Mouse (Mus musculus): ENCODE measurements at regions not wholly inside any gene's neighbourhood (a gene's known extent, or its start where the extent isn't known, plus 50 kb on each side); places are given as distances from the start of the nearest gene placed in this dataset.
A peak's percentile ranks its signal among the peaks of the same experiment; 100 is the strongest.

DNA sequence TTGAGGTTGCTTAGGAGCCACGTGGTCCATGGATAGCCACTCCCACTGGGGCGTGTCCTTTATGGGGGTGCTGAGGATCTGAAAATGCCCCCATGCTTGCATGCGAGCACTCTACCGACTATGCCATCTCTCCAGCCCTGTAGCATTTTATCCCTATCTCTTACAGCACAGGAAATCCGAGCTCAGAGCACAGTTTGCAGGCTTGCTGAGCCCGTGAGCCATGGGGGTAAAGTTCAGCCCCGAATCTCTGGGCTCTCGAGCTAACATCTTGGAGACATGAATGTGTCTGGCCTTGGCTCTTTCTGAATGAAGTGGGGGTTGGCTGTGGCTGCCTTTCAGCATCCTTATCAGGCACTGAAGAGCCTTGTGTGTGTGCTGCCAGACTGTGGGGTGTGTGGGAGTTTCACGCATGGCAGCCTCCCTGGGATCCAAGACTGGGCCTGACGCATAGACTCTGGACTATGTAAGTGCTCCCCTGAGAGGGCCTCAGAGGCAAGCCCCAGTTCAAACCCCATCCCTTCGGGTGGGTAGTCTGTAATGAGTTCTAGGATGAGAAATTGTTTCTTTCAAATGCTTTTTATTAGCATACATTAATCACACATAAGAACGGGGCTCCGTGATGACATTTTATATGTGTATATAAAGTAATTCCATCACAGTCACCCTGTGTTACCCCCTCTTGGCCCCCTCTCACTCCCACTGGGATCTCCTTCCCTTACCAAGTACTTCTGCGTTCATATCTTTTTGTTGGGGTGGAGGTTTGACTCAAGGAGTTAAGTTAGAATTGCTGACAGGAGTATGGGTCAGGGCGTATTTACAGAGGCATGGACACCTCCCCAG is 80.1 kb upstream of the S1pr3 start:
- Histone ChIP-seq H3K36me3 (replicated peaks) (no peaks in the 10 kb centered on the region), H3K4me3 (no peak overlapping the region), H3K4me1 (peaks cover 45% of the 10 kb centered on the region), H3K27me3 (ENCODE audit: poor library complexity, severe bottlenecking) (no peaks in the 10 kb centered on the region), H3K9me3 (no peaks in the 10 kb centered on the region), H3K27ac (peak overlapping the region; percentile 74)
- WGBS: 68% methylated on average over 15 of the region's 15 CpGs
- no peak for DNase-seq (ENCODE audit: extremely low spot score, low spot score)

DNA sequence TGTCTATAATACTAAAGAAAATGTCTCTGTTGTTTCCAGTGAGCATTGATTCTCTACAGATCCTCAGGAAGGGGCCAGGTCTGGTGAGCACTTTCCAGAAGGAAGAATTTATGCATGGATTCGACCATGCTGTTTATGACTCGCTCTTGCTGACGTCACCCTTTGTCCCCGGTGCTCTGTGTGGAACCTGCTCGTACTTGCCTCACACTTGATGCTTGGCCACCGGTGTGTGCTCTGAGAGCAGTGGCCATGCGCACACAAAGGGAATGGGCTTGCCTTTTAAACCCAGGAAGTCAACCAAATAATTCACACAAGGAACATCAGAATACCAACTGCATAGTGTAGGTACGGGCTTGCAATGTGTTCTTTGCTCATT is 79.5 kb upstream of the S1pr3 start:
- no peaks in the 10 kb centered on the region for H3K36me3 ChIP-seq (replicated peaks)
- H3K27me3 ChIP-seq (ENCODE audit: poor library complexity, severe bottlenecking): no peaks in the 10 kb centered on the region
- H3K9me3 ChIP-seq: no peaks in the 10 kb centered on the region
- peak overlapping the region; percentile 74 for H3K27ac ChIP-seq
- DNase-seq (ENCODE audit: extremely low spot score, low spot score): no peak
- H3K4me1 ChIP-seq: peaks cover 41% of the 10 kb centered on the region
- WGBS: 60% methylated on average over 8 of the region's 8 CpGs
- H3K4me3 ChIP-seq: no peak overlapping the region

DNA sequence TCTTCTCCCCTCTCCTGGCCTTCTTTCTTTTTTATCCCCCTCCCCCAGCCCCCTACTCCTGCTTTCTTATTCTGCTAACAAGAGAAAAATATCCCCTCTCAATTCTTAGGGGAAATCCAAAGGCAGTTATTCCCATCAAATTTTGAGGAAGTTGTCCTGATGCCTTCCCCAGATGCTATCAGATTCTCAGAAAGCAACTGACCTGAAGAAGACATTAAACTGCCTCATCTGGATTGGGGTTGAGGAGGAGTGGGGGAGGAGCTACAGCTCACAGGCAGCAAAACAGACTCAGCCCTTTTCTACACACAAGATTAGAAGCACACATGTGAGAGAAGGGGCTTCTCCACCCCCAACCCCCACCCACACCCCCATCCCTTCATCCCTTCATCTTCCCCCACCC is 78.7 kb upstream of the S1pr3 start:
- H3K4me3 ChIP-seq: no peak overlapping the region
- H3K27ac ChIP-seq: peak overlapping the region; percentile 60; the same call in 1 of the 2 replicates
- no peaks in the 10 kb centered on the region for H3K36me3 ChIP-seq (replicated peaks)
- peaks cover 44% of the 10 kb centered on the region for H3K4me1 ChIP-seq
- no peak for DNase-seq (ENCODE audit: extremely low spot score, low spot score)
- no peaks in the 10 kb centered on the region for H3K9me3 ChIP-seq
- no peaks in the 10 kb centered on the region for H3K27me3 ChIP-seq (ENCODE audit: poor library complexity, severe bottlenecking)

DNA sequence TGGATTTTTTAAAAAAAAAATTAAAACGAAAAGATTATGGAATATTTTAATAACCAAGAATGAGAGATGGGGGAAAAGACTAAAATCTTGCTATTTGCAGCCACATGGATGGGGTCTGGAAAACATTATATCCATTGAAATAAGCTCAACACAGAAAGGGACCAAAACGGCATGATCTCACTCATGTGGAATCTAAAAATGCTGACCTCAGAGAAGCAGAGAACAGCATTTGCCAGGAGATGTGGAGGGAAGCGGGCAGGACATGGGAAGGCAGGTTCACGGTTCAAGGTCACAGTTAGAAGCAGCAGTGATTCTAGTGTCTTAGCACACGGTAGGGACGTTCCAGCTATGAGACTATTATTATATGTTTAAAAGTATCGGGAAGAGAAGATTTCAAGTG is 76.2 kb upstream of the S1pr3 start:
- Histone ChIP-seq H3K4me1 (peaks cover 36% of the 10 kb centered on the region), H3K9me3 (no peaks in the 10 kb centered on the region), H3K27me3 (ENCODE audit: poor library complexity, severe bottlenecking) (no peaks in the 10 kb centered on the region), H3K36me3 (replicated peaks) (no peaks in the 10 kb centered on the region), H3K27ac (no peak overlapping the region), H3K4me3 (no peak overlapping the region)
- DNase-seq (ENCODE audit: extremely low spot score, low spot score): no peak
- 85% methylated on average over 7 of the region's 7 CpGs for WGBS

DNA sequence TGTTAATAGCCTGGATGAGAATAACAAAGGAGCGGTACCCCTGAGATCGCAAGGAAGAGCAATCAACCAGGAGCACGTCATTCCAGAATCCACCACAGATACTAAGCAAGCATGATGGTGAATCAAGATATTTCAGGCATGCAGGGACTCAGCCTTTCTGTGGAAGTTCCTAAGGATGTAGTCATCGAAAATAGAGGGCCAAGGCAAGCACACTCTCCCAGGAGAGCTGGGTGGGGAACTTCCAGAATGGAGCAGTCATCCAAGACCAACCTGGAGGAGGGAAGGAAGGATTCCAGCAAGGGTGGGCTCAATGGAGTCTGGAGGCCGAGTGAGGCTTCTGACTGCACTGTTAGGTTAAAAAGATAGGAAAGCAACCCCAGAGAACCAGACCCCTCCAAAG is 75.0 kb upstream of the S1pr3 start:
- no peak overlapping the region for H3K27ac ChIP-seq
- no peaks in the 10 kb centered on the region for H3K9me3 ChIP-seq
- DNase-seq (ENCODE audit: extremely low spot score, low spot score): no peak
- peaks cover 28% of the 10 kb centered on the region for H3K4me1 ChIP-seq
- no peak overlapping the region for H3K4me3 ChIP-seq
- WGBS: 90% methylated on average over 5 of the region's 5 CpGs
- no peaks in the 10 kb centered on the region for H3K36me3 ChIP-seq (replicated peaks)
- no peaks in the 10 kb centered on the region for H3K27me3 ChIP-seq (ENCODE audit: poor library complexity, severe bottlenecking)

DNA sequence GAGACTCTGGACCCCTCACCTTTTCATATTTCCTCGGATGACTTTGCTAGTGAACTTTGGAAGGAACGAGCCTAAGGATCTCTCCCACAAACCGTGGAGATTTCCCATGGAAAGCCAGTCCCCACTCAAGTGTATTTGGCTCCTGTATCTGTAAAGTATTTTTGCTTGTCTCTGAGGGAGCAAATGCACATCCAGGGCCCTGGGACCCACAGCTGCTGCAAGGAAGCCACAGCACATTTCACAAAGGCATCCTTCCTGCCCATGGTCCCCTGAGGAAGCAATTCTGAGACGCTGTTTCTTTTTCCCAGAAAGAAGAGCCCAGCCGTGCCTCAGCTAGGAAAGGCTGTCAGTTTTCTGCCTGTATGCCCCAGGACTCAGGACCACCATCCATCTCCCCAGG is 71.7 kb upstream of the S1pr3 start:
- Histone ChIP-seq H3K4me1 (peaks cover 9% of the 10 kb centered on the region), H3K9me3 (peaks cover 4% of the 10 kb centered on the region; the same call in 1 of the 2 replicates), H3K36me3 (replicated peaks) (no peaks in the 10 kb centered on the region), H3K27ac (no peak overlapping the region), H3K27me3 (ENCODE audit: poor library complexity, severe bottlenecking) (no peaks in the 10 kb centered on the region), H3K4me3 (no peak overlapping the region)
- DNase-seq (ENCODE audit: extremely low spot score, low spot score): no peak
- WGBS: 86% methylated on average over 5 of the region's 5 CpGs

DNA sequence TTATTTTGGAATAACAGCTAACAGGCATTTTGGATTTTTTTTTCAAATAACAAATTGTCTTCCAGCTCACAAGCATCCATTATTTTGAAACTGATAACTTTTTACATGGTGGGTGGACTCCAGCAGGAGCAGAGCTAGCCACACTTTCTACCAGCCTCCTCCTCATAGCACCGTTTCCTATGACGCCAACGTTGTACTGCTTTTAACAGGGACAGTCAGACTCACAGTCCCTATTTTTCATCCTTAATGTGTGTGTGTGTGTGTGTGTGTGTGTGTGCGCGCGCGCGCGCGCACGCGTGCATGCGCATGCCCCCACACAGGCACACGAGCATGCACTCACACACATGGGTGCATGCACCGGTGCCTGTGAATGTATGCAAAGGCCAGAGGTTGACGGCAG is 70.5 kb upstream of the S1pr3 start:
- H3K27ac ChIP-seq: no peak overlapping the region
- H3K9me3 ChIP-seq: peaks cover 4% of the 10 kb centered on the region; the same call in 1 of the 2 replicates
- H3K4me1 ChIP-seq: peaks cover 9% of the 10 kb centered on the region
- no peak overlapping the region for H3K4me3 ChIP-seq
- DNase-seq (ENCODE audit: extremely low spot score, low spot score): no peak
- no peaks in the 10 kb centered on the region for H3K36me3 ChIP-seq (replicated peaks)
- WGBS: 96% methylated on average over 16 of the region's 16 CpGs
- no peaks in the 10 kb centered on the region for H3K27me3 ChIP-seq (ENCODE audit: poor library complexity, severe bottlenecking)

DNA sequence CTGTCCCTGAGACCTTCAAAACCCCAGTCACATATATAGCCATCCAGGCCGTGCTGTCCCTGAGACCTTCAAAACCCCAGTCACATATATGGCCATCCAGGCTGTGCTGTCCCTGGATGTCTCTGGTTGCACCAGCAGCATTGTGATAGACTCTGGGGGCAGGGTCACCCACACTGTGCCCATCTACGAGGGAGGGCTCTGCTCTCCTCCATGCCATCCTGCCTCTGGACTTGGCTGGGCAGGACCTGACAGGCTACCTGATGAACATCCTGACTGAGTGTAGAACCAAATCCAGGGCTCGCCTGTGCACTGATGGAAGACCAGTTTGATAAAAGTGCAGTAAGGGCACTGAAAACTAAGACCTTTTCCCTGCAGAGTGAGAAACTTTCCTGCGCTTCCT is 63.1 kb upstream of the S1pr3 start:
- Histone ChIP-seq H3K27me3 (ENCODE audit: poor library complexity, severe bottlenecking) (no peaks in the 10 kb centered on the region), H3K4me1 (peaks cover 41% of the 10 kb centered on the region), H3K4me3 (no peak overlapping the region), H3K36me3 (replicated peaks) (no peaks in the 10 kb centered on the region), H3K9me3 (peaks cover 4% of the 10 kb centered on the region; the same call in 1 of the 2 replicates), H3K27ac (peak overlapping the region; percentile 88)
- 81% methylated on average over 4 of the region's 4 CpGs for WGBS
- no peak for DNase-seq (ENCODE audit: extremely low spot score, low spot score)

DNA sequence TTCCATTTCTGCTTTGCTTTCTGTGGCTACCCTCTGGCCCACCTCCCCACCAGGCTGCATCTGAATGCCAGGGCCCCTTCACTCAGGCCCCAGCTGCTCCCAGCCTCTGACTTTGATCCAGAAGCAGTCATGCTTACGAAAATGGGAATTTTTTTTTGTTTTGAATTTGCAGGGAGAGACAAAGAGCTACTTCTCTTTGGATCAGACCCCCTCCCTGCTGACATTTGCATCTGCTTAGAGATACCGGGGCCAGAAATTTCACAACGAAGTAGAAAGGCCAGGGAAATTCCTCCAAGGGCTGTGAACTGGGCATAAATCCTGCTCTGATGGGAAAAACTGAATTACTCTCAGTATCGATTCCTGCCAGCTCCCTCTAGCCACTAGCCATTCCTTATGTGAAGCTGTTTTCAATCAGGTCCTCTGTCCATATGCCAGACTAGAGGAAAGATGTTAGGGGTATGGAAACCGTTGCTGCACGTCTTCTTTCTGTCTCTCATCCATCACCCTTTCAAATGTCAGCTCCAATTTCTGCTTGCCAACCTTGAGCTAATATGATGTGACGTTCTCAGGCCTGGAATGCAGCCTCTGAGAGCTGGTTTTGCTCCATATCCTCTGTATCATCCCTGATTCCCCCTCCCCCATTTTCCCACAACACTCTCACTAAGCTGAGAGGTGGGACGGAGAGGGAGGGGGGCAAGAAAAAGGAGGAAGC is 62.4 kb upstream of the S1pr3 start:
- no peaks in the 10 kb centered on the region for H3K36me3 ChIP-seq (replicated peaks)
- H3K9me3 ChIP-seq: peaks cover 4% of the 10 kb centered on the region; the same call in 1 of the 2 replicates
- no peaks in the 10 kb centered on the region for H3K27me3 ChIP-seq (ENCODE audit: poor library complexity, severe bottlenecking)
- peak overlapping the region; percentile 88 for H3K27ac ChIP-seq
- H3K4me3 ChIP-seq: peak overlapping the region; percentile 9; the same call in 1 of the 2 replicates
- WGBS: 27% methylated on average over 8 of the region's 8 CpGs
- peaks cover 41% of the 10 kb centered on the region for H3K4me1 ChIP-seq
- DNase-seq (ENCODE audit: extremely low spot score, low spot score): peak; percentile 34

DNA sequence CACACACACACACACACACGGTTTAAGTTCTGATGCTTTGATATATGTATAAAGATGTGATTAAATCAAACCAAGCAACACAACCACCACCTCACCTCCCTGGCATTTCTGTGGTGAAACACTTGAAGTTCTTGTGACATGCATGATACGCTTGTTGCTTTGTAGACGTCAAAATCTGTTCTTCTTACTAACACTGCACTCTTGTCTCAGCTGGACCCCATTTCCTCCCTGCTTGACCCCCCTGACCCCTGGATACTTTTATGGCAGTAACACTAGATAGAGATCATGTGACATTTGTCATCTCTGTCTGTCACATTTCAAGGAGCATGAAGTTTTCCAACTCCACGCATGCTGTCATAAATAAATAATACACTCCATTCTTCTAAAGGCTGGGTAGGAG is 59.7 kb upstream of the S1pr3 start:
- peak overlapping the region; percentile 88; the same call in 1 of the 2 replicates for H3K27ac ChIP-seq
- no peaks in the 10 kb centered on the region for H3K36me3 ChIP-seq (replicated peaks)
- no peaks in the 10 kb centered on the region for H3K27me3 ChIP-seq (ENCODE audit: poor library complexity, severe bottlenecking)
- H3K9me3 ChIP-seq: no peaks in the 10 kb centered on the region
- 67% methylated on average over 4 of the region's 4 CpGs for WGBS
- H3K4me1 ChIP-seq: peaks cover 49% of the 10 kb centered on the region
- no peak overlapping the region for H3K4me3 ChIP-seq
- DNase-seq (ENCODE audit: extremely low spot score, low spot score): no peak

DNA sequence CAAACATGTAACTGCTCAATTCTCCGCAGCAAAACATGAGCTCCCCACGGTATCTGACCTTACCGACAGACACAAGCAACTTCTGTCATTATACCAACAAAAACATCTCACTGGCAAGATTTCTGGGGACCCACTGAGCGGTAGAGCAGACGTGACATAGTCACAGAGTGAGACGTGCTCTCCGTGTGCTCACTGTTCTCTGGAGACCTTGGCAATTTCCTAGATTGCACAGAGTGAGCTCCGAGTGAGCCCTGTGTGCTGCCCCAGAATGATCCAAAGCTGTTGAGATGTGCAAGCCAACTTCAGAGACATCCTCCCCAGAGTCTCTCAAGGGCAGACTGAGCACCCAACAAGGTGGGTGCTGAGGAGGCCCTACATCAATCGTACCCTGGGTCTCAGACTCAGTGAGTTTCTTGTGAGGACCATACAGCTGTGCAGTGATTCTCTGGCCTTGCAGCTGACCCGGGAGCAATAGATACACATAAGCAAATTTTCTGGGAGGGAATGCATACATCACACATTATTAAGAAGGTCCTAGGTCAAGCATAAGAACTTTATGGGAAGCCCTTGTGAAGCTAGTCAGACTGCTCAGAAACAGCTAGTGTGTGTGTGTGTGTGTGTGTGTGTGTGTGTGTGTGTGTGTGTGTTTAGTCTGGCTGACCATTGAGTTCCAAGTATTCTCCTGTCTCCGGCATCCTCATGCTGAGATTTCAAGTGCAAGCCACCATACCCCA is 58.5 kb upstream of the S1pr3 start:
- DNase-seq (ENCODE audit: extremely low spot score, low spot score): no peak
- H3K9me3 ChIP-seq: no peaks in the 10 kb centered on the region
- H3K4me1 ChIP-seq: peaks cover 48% of the 10 kb centered on the region
- H3K4me3 ChIP-seq: no peak overlapping the region
- no peaks in the 10 kb centered on the region for H3K36me3 ChIP-seq (replicated peaks)
- no peaks in the 10 kb centered on the region for H3K27me3 ChIP-seq (ENCODE audit: poor library complexity, severe bottlenecking)
- H3K27ac ChIP-seq: 0 out of 2 replicates have a peak overlapping the region, but pooled peaks have one; percentile 12
- WGBS: 92% methylated on average over 11 of the region's 11 CpGs

DNA sequence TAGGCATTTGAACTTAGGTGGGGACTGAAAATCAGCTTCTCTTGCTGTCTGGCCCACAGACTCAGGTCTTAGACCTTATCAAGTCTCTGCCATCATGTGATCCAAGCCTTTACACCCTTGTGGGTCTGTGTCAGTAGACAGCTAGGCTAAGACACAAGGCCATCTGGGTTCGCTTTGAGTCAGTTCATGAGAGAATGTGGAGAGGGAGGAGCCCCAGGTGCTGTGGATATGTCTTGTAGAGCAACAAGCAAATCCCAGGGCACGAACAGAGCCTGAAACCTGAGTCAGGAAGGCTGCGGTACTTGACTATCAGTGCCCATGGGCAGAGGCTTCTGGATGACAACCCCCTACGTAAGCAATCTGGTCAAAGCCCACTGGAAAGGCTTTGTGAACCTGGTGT is 55.6 kb upstream of the S1pr3 start:
- peaks cover 24% of the 10 kb centered on the region for H3K4me1 ChIP-seq
- 83% methylated on average over 4 of the region's 4 CpGs for WGBS
- no peaks in the 10 kb centered on the region for H3K27me3 ChIP-seq (ENCODE audit: poor library complexity, severe bottlenecking)
- no peak overlapping the region for H3K4me3 ChIP-seq
- no peak for DNase-seq (ENCODE audit: extremely low spot score, low spot score)
- H3K36me3 ChIP-seq (replicated peaks): no peaks in the 10 kb centered on the region
- H3K9me3 ChIP-seq: no peaks in the 10 kb centered on the region
- no peak overlapping the region for H3K27ac ChIP-seq

DNA sequence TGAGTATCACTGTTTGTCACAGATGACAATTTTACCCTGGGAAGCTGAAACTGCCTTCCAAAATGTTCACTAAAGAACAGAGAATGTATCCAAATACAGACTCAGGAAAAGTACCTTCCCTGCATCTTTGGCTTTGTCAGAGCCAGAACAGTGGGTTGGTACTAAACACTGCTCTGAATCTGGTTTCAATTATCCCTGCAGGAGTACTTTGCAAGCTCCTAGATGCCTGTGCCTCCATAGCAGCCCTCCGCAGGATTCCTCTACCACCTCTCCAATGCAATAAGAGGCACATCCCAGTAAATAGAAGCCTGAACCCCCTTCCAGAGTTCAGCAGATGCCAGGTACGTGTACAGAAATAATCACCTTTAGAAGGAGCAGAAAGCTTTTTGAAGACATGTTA is 52.9 kb upstream of the S1pr3 start:
- peaks cover 17% of the 10 kb centered on the region; the same call in 1 of the 2 replicates for H3K4me1 ChIP-seq
- no peak for DNase-seq (ENCODE audit: extremely low spot score, low spot score)
- WGBS: 77% methylated on average over 2 of the region's 2 CpGs
- H3K27me3 ChIP-seq (ENCODE audit: poor library complexity, severe bottlenecking): no peaks in the 10 kb centered on the region
- H3K4me3 ChIP-seq: no peak overlapping the region
- no peak overlapping the region for H3K27ac ChIP-seq
- no peaks in the 10 kb centered on the region for H3K36me3 ChIP-seq (replicated peaks)
- no peaks in the 10 kb centered on the region for H3K9me3 ChIP-seq
